Mouse (Mus musculus) c-Kit-negative CD71-positive TER-119-positive erythroid progenitor cells, embryonic 14.5 days (primary cell): ENCODE measurements around the gene 4930539E08Rik.

Experiments
- DNase-seq: peaks from one replicate; pipeline ENCODE4 v3.0.0-alpha.2; 2013; ENCODE audit warnings: low read depth, low spot score

Gene 4930539E08Rik

DNA sequence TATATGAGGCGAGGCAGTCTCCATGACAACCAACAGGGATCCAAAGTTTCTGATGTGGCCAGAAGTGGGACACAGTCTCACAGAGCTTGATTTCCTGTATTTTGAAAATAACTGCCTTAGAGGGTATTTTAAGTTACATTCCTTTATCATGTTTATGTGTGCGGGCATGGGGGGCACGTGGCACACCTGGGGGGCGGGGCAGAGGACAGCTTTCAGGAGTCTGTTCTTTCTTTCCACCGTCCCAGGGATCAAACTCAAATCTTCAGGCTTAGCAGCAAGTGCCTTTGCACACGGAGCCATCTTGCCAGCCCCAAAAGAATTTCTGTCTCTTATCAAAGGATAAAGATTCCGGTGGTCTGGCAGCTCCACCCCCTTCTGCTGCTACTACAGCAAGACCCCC lies 51.2 kb downstream of the 4930539E08Rik start:
- DNase-seq = no peak

DNA sequence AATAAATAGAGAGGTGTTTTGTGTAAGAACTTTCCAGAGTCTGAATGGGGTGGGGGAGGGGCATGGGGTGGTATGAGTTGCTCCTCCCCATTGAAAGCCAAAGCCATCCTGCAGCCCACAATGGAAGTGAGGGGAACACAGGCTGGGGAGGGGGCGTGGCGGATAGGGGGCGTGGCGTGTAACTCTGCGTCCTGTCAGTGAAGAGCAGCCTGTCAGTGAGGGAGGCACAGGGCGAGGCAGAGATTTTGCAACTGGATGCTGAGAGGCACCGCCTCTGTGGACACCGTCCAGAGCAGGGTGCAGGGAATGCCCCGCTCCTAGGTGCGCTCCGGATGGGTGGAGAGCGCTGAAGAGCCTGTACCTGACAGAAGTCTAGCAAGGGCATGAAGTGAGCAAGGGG lies 56.9 kb downstream of the 4930539E08Rik start, which contains the start of gene Pnpla1:
Pnpla1 (plus strand) TSS at position 207 of the 400 bp plus-strand sequence.
- no peak for DNase-seq

DNA sequence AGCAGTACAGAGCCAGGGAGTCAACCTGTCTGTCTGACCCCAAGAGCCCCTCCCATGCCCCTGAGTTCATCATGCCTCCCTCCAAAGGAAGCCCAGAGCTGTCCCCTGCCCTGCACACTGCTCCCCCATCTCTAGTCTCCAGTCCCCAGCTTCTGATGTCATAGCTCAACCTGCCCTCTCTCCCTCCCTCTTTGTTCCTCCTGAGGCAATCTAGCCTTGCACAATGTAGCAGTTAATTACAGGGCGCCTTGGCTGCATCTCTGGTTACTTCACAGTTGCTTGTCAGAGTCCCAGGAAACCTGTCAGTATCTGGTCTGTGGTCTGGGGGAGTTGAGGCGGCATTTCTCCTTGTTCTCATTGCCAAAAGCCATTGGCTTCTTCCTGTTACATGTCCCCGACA lies 59.1 kb downstream of the 4930539E08Rik start:
- DNase-seq = no peak

DNA sequence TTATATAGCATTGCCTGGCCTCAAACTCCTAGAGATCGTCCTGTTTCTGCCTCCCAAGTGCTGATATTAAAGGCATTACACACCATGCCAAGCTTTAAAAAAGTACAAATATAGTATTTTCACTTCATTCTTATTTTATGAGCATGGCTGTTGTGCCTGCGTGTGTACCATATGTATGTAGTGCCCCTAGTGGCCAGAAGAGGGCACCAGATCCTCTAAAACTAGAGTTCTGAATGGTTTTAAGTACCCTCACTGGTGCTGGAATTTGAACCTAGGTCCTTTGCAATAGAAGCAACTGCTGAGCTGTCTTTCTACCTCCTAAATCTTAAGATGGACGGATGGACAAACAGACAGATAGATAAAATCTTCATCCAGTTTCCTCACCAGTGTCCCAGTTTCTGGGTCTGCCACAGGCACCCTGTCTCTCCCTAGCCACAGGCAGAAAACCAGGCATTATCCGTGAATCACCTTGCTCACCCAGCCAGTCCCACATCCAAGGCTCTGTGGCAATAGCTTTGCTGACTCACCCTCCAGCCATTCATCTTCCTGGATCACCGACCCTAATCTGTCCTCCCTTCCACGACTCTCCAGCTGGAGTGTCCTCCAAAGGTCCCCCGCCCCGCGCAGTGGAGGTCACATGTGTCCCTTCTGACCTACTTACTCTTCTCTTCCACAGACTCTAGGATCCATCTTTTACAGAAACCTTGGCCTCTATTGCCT lies 59.8 kb downstream of the 4930539E08Rik start:
- peak; percentile 66 for DNase-seq

DNA sequence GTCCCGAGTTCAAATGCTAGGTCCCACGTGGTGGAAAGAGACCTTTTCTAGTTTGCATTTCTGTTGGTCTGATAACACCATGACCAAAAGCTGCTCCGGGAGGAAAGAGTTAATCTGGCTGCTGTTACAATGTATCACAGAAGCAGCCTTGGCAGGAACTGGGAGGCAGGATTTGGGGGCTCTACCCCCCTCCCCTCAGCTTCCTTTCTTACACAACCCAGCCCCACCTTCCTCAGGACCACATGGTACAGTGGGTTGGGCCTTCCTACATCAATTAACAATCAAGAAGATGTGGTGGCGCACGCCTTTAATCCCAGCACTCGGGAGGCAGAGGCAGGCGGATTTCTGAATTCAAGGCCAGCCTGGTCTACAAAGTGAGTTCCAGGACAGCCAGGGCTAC lies 60.7 kb downstream of the 4930539E08Rik start:
- DNase-seq = no peak

DNA sequence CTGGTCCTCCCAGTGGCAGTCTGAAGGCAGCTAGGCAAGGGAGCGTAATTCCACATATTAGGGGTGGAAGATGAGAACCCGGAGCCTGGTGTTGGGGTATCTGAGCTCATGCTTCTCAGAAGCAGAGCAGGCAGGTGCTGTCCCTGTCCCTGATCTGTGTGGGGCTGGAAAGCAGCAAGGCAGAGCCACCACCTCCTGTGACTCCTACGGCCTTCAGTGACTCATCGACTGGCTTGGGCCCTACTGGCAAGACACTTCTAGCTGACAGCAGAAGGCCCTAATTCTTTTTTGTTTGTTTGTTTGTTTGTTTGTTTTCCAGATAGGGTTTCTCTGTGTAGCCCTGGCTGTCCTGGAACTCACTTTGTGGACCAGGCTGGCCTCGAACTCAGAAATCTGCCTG lies 64.6 kb downstream of the 4930539E08Rik start:
- DNase-seq = no peak

DNA sequence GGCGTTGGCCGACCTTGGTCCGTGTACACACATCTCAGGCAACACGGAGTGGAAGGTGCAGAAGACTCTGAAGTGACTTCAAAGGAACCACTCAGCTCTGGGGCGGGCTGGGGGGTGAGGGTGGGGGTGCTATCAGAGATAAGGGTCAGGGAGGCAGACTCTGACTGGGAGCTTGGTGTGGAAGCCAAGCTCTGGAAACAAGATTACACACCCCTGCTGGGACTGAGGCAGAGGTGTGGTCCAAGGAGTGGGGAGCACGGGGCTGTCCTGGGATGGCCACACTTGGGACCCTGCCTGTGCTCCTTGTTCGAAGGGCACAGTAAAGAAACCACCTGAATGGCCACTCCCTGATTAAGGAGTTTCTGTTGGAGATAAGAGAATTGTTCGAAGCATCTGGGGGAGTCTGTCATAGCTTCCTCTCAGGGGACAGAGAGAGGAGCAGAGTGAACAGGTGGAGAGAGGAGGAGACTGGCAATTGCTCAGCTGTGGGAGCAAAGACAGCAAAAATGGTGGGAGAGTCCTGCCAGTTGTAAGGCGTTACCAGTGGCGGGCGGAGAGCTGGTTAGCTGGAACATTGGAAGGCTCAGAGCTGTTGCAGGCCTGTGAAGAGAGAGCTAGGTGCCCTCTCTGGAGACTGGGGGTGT lies 68.0 kb downstream of the 4930539E08Rik start:
- DNase-seq = no peak
